Mouse (Mus musculus): ENCODE measurements around the gene Igsf9.

Igsf9 gene

GRCm38 (mm10) chr1:172468301-172468877 is 13.2 kb upstream of the Igsf9 start:
- no peak for DNase-seq (ENCODE audit: low spot score)

DNA sequence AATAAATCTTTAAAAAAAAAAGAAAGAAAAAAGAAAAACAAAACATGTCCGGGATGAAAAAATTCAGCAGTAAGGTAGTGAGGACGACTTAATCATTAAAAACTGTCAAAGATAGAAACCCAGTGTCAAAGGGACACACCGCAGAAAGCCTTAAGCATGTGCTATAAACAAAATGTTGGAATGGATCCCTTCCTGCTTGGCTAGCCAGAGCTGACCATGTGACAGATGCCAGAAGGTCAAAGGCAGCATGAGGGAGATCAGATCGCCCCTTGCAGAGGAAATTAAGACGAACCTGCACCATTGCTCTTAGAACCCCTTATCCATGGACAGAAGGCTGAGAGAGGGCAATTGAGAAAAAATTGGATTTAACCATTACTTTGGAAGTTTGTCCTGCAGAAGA is 12.2 kb upstream of the Igsf9 start:
- no peak for DNase-seq (ENCODE audit: low spot score)

- DNase-seq (ENCODE audit: low spot score), result no peak
Measured at GRCm38 (mm10) chr1:172469810-172470448, 11.7 kb upstream of the Igsf9 start.

GRCm38 (mm10) chr1:172472909-172473308 is 8.7 kb upstream of the Igsf9 start:
- DNase-seq (ENCODE audit: low spot score), result no peak

- DNase-seq (ENCODE audit: low spot score), result no peak
Measured at GRCm38 (mm10) chr1:172474196-172474595, 7.4 kb upstream of the Igsf9 start.

GRCm38 (mm10) chr1:172475054-172475741 is 6.4 kb upstream of the Igsf9 start, which contains the start of gene Slamf9:
Gene Slamf9 (plus strand): TSS chr1:172475358.
- no peak for DNase-seq (ENCODE audit: low spot score)

- DNase-seq (ENCODE audit: low spot score), result no peak
Measured at GRCm38 (mm10) chr1:172478020-172478419, 3.6 kb upstream of the Igsf9 start.

GRCm38 (mm10) chr1:172480376-172480775 is 1.2 kb upstream of the Igsf9 start:
- DNase-seq (ENCODE audit: low spot score), result no peak

DNA sequence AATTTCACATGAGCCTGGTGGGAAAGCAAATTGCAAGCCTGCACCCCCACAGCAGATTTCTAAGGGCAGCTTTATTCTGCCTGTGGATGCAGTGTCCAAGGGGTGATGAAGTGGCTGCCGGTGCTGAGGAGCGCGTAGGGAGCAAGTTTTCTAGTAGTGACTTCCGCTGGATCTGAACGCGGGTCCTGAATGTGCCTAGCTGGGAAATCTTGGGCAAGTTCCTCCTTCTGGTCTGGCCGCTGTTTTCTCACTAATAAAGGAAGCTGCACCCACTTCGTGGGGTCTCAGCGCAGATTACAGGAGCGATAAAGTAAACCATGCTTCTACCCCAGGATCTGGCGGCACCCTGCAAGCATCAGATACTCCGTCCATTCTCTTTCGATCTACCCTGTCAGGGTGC is 477 bp upstream of the Igsf9 start:
- DNase-seq (ENCODE audit: low spot score), result no peak

DNA sequence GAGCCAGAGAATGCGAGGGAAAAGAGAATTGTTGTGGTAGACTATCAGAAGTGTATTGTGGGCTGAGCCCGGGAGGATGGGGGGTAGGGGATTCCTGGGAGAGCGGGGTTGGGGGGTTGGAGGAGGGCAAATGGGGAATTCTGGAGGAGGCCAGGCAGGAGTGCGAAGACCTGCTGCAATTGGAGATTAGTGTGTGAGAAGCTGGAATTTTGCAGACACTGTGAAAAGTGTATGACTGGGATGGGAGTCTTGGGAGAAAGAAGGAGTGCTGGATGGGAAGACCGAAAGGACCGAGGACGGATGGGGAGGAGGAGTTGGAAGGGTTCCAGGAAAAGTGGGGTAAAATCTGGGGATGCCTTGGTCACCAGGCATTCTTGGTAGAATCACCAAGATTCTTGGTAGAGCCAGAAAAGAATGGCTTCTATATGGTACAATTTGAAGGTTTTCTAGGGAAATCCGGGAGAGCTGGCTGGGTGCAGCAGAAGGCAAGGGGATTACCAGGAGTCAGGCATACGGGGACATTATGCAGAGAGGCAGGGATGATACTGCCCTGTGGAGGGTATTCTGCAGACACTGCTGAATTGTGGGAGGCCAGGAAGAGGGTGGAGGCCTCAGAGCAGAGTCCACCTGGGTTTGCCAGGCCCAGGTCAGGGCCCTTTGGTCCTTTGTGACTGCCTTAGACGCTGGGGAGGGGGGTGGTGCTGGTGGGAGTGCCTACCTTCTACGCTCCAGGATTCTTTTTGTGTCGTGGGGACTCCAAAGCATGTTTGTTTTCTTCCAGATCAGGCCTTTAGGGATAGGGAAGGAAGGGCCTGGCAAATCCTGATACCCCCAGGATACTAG is 1.2 kb downstream of the Igsf9 start:
- no peak for DNase-seq (ENCODE audit: low spot score)

DNA sequence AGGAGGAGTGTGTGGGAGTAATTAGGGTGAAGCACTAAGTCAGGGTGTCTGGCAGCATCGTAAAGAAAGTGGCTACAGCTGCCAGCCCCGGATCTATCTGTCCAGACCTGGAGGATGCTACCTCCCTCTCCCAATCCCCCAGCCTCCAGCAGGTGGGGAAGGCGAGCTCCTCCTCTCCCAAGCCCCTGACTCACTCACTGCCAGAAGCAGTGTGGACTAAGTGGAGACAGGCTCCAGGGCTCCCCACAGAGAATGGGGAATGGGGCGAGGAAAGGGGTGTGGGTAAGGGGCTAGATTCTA is 1.7 kb downstream of the Igsf9 start:
- no peak for DNase-seq (ENCODE audit: low spot score)

DNA sequence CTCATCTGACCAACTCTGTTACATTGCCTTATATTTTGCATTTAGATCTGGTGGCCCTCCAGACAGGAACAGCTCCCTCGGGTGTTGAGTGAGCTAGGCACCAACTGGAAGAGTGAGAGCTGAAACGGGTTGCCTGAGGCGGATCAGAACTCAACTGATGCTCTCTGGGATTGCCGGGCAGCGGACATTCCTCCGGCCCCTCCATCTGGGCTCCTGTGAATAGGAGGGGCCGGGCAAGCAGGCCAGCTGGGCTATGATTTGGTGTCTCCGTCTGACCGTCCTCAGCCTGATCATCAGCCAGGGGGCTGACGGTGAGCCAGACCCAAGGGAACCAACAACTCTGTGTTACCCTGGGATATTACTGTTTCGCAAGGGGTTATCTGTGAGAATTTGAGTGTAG is 2.6 kb downstream of the Igsf9 start:
- DNase-seq (ENCODE audit: low spot score), result no peak

- no peak for DNase-seq (ENCODE audit: low spot score)
Measured at GRCm38 (mm10) chr1:172484671-172485070, 3.1 kb downstream of the Igsf9 start.

GRCm38 (mm10) chr1:172485821-172486220 is 4.2 kb downstream of the Igsf9 start:
- no peak for DNase-seq (ENCODE audit: low spot score)

DNA sequence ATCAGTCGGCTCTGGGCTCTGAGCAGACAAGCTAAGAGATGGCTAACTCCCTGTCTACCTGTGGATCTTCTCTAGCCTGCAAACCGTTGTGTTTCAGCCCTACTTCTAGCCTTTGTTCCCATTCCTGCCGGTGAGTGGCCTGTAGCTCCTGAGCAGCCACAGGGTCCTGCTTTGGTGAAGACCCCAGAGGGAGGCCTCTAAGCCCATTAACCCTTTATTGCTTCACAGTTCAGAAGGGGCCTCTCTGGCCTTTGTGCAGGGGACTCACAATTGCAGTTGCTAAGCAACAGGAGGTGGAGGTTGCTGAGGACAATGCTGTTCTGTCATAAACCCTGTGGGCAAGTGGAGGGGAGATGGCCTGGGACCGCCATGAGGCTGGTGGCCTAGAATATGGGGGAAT is 4.6 kb downstream of the Igsf9 start:
- DNase-seq (ENCODE audit: low spot score), result no peak

GRCm38 (mm10) chr1:172486651-172487050 is 5.1 kb downstream of the Igsf9 start:
- DNase-seq (ENCODE audit: low spot score), result no peak

DNA sequence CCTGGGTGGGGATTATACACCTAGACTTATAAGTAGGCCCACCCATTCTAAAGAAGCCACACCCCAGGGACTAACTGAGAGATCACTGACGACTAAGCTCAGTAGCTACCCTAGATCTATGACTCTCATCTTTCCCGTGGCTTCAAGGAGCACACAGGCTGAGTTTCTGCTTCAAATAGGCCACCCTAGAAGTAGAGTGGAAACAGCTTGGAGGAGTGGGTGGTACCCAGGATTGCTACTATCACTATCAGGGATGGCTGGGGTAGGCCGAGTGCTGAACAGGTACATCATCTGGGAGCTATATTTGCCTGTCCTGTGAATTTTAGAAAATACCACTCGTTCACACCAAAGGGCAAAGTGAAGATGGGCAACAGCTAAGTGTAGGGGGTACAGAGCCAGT is 6.3 kb downstream of the Igsf9 start:
- DNase-seq (ENCODE audit: low spot score), result no peak

- no peak for DNase-seq (ENCODE audit: low spot score)
Measured at GRCm38 (mm10) chr1:172488831-172489230, 7.2 kb downstream of the Igsf9 start.

- DNase-seq (ENCODE audit: low spot score), result no peak
Measured at GRCm38 (mm10) chr1:172489585-172490250, 8.1 kb downstream of the Igsf9 start.

DNA sequence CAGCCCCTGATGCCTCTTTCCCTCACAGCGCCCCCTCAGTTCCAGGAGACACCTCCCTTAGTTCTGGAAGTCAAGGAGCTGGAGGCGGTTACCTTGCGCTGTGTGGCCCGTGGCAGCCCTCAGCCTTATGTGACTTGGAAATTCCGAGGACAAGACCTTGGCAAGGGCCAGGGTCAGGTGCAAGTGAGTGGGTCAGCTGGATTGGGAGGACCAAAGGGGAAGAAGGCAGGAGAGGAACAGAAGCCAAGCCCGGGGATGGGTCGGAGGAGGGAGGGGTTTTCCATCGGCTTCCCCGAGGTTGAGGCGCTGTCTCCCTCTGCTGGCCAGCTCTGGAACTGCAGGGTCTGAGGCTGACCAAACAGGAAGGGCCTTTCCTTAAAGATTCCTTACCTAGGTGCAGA is 8.7 kb downstream of the Igsf9 start:
- peak; percentile 91 for DNase-seq (ENCODE audit: low spot score)

- DNase-seq (ENCODE audit: low spot score), result no peak
Measured at GRCm38 (mm10) chr1:172492047-172492446, 10.5 kb downstream of the Igsf9 start.

DNA sequence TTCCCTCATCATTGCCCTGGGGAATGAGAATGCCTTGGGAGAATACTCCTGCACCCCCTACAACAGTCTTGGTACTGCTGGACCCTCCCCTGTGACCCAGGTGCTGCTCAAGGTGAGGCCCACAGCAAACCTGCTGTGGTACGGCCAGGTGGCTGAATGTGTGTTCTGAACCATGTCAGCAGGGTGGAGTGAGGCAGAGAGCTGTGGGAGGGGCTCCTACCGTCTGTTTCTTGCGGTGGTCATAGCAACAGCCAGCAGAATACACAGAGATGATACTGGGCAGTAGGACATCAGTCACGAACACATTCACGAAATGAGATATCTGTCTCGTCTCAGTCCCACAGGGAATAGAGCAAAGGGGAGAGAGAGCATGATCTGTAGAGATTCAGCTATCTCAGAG is 11.9 kb downstream of the Igsf9 start:
- no peak for DNase-seq (ENCODE audit: low spot score)
